Mouse (Mus musculus) C3H10T1/2 (cell line): ENCODE results near the gene Klhl6. TPM values are rescaled to one million over a fixed set of nuclear protein-coding genes. Genes with fewer than 3 reads are reported as not detected.

Experiments used
- polyA plus RNA-seq, 2 experiments: library from polyadenylated mRNA; unstranded; fragments of >200 nt; fragmentation: generic; extraction: Trizol; gene quantifications; one replicate each; pipeline ENCODE4 v1.2.1; 2012; ENCODE audit warnings: missing spikeins in 2 of 2

Gene Klhl6
- polyA plus RNA-seq, result not detected

DNA sequence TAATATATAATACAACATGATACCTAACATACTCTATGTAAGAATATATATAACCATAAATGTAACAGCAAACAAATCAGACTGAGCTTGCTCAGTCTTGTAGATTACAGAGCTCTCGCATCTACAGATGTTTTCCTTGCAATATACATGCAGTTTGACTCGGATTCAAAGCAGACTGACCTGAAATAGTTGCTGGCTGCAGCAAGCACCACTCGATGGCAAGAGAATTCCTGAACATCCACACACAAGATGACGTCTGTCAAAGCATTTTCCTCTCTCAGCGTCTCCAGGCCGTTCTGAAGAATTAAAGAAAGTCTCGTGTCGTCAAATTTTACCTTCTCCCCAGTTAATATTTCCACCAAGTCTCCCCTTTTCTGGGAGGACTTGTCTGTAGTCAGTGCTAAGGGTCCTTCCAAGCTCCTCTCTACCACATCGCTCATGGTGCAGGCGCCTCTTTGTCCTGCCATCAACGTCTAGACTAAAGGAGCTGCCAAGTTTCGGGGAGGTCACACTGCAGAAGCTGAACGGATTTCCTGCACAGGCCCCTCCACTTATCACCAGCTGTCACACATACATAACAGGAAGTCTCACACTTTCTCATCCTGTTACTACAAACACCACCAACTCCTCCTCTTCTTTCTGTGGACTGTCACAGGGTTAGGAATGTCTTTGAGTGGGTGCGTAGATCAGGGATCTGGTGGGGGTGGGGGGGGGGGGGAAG lies at the start of gene Klhl6:
Klhl6 (minus strand) TSS at position 501 of the 721 bp plus-strand sequence.

Other genes starting within 250 kb of the Klhl6 start
- gene B3gnt5, start 222.8 kb downstream of the Klhl6 start, polyA plus RNA-seq, result not detected
- 1 to 10 TPM in 1 of 2 experiments, under 1 TPM in 1; 0.19 to 5.7 TPM for gene Klhl24, start 114.5 kb upstream of the Klhl6 start, polyA plus RNA-seq
- 10 to 100 TPM in 1 of 2 experiments, 1 to 10 TPM in 1; 1.2 to 13.9 TPM for gene Yeats2, start 158.0 kb upstream of the Klhl6 start, polyA plus RNA-seq